In genomic region chr1:75213096-75213495, GRCm38 (mm10) we compare ENCODE assay signal across 18 mouse cellular contexts. TPM values are rescaled to one million over a fixed set of nuclear protein-coding genes. Genes with fewer than 3 reads are reported as not detected.
DNase-seq lines count a peak whose midpoint lies in the region; ATAC-seq lines count a peak whose summit lies in the region.
"Had no signal": no experiment of that assay in that cellular context is flagged by ENCODE, and none has a peak within 500 bp of the region (broad histone marks: within the 10 kb centered on the region; RNA-seq: fewer than 3 reads in every experiment).

No protein-coding gene starts in this region.

- H3K36me3 ChIP-seq in heart, embryonic 15.5 days = peaks cover 29% of the 10 kb centered on the region
- peaks cover 43% of the 10 kb centered on the region for H3K36me3 ChIP-seq in liver, embryonic 16.5 days (ENCODE audit: control insufficient read depth, insufficient read depth)

- DNase-seq in heart, adult 18-20 months = no peak
- peak; percentile 98 for DNase-seq in 416B (ENCODE audit: low read depth)
- no peak for DNase-seq in cerebellum, postnatal 14 days
- DNase-seq in frontal cortex, adult 2 months (ENCODE audit: extremely low spot score in 1 of 2, low spot score in 1 of 2) = no peak
- DNase-seq in layer of hippocampus, adult 8-10 months (ENCODE audit: low spot score in 2 of 2) = no peak
- DNase-seq: adrenal gland, postnatal 14 days; cerebellum, adult 11-12 months; heart, postnatal 36 days had no signal

- no peak overlapping the region for H3K4me3 ChIP-seq in heart, embryonic 15.5 days
- H3K4me3 ChIP-seq in liver, embryonic 16.5 days (ENCODE audit: low read depth, low read length) = peak overlapping the region; percentile 97
- H3K4me3 ChIP-seq: forebrain, embryonic 15.5 days; neural tube, embryonic 12.5 days had no signal

- peaks cover 13% of the 10 kb centered on the region; the same call in 1 of the 2 replicates for H3K27me3 ChIP-seq in heart, embryonic 15.5 days
- no peaks in the 10 kb centered on the region for H3K27me3 ChIP-seq in liver, embryonic 16.5 days (ENCODE audit: control insufficient read depth, insufficient read depth, low read depth, low read length)

- WGBS in heart, embryonic 15.5 days = 81% methylated on average over 7 of the region's 7 CpGs
- WGBS in liver, embryonic 16.5 days (ENCODE audit: insufficient replicate concordance) = 10% methylated on average over 7 of the region's 7 CpGs

- ATAC-seq in heart, embryonic 15.5 days (replicated peaks; ENCODE audit: insufficient number of reproducible peaks, insufficient read depth, low FRiP score, low read depth) = no peak
- peak; percentile 57 for ATAC-seq in granulocyte monocyte progenitor cell, adult 5-6 weeks (replicated peaks; ENCODE audit: poor library complexity, severe bottlenecking)
- 0 out of 2 replicates have a peak, but pooled peaks have one; percentile 2 for ATAC-seq in liver, embryonic 16.5 days (ENCODE audit: low read depth)
- ATAC-seq: forebrain, embryonic 15.5 days had no signal

- H3K9ac ChIP-seq in heart, embryonic 15.5 days = no peak overlapping the region
- peak overlapping the region; percentile 48 for H3K9ac ChIP-seq in liver, embryonic 16.5 days (ENCODE audit: low read depth, low read length)
- H3K9ac ChIP-seq: forebrain, embryonic 15.5 days; neural tube, embryonic 12.5 days had no signal

- H3K9me3 ChIP-seq in heart, embryonic 15.5 days (replicated peaks) = no peaks in the 10 kb centered on the region
- H3K9me3 ChIP-seq in liver, embryonic 16.5 days (replicated peaks; ENCODE audit: control insufficient read depth, low read length) = no peaks in the 10 kb centered on the region
- H3K9me3 ChIP-seq: embryonic facial prominence, embryonic 10.5 days; forebrain, embryonic 15.5 days; neural tube, embryonic 12.5 days had no signal

- H3K4me2 ChIP-seq in heart, embryonic 15.5 days = peak overlapping the region; percentile 2; the same call in 1 of the 2 replicates
- peak overlapping the region; percentile 97 for H3K4me2 ChIP-seq in liver, embryonic 16.5 days (ENCODE audit: low read depth, low read length)
- H3K4me2 ChIP-seq: forebrain, embryonic 15.5 days; neural tube, embryonic 12.5 days had no signal

- H3K27ac ChIP-seq in heart, embryonic 15.5 days = no peak overlapping the region
- H3K27ac ChIP-seq in liver, embryonic 16.5 days (ENCODE audit: low read length) = peak overlapping the region; percentile 97
- H3K27ac ChIP-seq: embryonic facial prominence, embryonic 10.5 days; forebrain, embryonic 15.5 days; neural tube, embryonic 12.5 days had no signal

- peaks cover 40% of the 10 kb centered on the region for H3K4me1 ChIP-seq in heart, embryonic 15.5 days (replicated peaks)
- peaks cover 87% of the 10 kb centered on the region for H3K4me1 ChIP-seq in liver, embryonic 16.5 days (ENCODE audit: control insufficient read depth, low read depth, low read length)

RNA-seq across cellular contexts. Expression of gene Stk16, which starts 2.5 kb away (rescaled TPM):
- 73.6 and 96.9 TPM in 2 replicates for polyA plus RNA-seq in heart, embryonic 15.5 days (2015; fragmentation: Nextera tagmentation; extraction: Ambion mirVana)
- 10 to 100 TPM; 35.8 to 36.5 TPM for total RNA-seq in heart, adult 18-20 months (2021)
- total RNA-seq in granulocyte monocyte progenitor cell, adult 5-6 weeks (2014; fragmentation: Nextera tagmentation) = 212 and 224 TPM in 2 replicates
- total RNA-seq in granulocyte monocyte progenitor cell, adult 5-6 weeks (2017) = 152 and 160 TPM in 2 replicates
- polyA plus RNA-seq in liver, embryonic 16.5 days (2015; fragmentation: Nextera tagmentation; extraction: Ambion mirVana) = 73.3 and 73.4 TPM in 2 replicates
- 205 and 218 TPM in 2 replicates for polyA plus RNA-seq in frontal cortex, adult 2 months (2012; rRNA removed)
- total RNA-seq in layer of hippocampus, adult 8-10 months (2022) = 10 to 100 TPM; 78.7 to 88.5 (median 84.5) TPM

RNA-seq across cellular contexts. Expression of gene Glb1l, which starts 2.5 kb away (rescaled TPM):
- polyA plus RNA-seq in heart, embryonic 15.5 days (2015; fragmentation: Nextera tagmentation; extraction: Ambion mirVana) = 9.4 and 11.4 TPM in 2 replicates
- 1 to 10 TPM; 2.0 to 2.5 TPM for total RNA-seq in heart, adult 18-20 months (2021)
- 37.1 and 57.6 TPM in 2 replicates for total RNA-seq in granulocyte monocyte progenitor cell, adult 5-6 weeks (2014; fragmentation: Nextera tagmentation)
- 13.0 and 15.0 TPM in 2 replicates for total RNA-seq in granulocyte monocyte progenitor cell, adult 5-6 weeks (2017)
- polyA plus RNA-seq in liver, embryonic 16.5 days (2015; fragmentation: Nextera tagmentation; extraction: Ambion mirVana) = 3.7 and 3.9 TPM in 2 replicates
- 20.1 and 25.5 TPM in 2 replicates for polyA plus RNA-seq in frontal cortex, adult 2 months (2012; rRNA removed)
- total RNA-seq in layer of hippocampus, adult 8-10 months (2022) = 10 to 100 TPM; 14.1 to 22.4 (median 18.5) TPM

RNA-seq across cellular contexts. Expression of gene Tuba4a, which starts 6.6 kb away (rescaled TPM):
- polyA plus RNA-seq in heart, embryonic 15.5 days (2015; fragmentation: Nextera tagmentation; extraction: Ambion mirVana) = 41.9 and 56.7 TPM in 2 replicates
- total RNA-seq in heart, adult 18-20 months (2021) = 1,000 to 10,000 TPM in 1 of 2 experiments, 100 to 1,000 TPM in 1; 973 to 1,125 TPM
- 541 and 690 TPM in 2 replicates for total RNA-seq in granulocyte monocyte progenitor cell, adult 5-6 weeks (2014; fragmentation: Nextera tagmentation)
- 491 and 534 TPM in 2 replicates for total RNA-seq in granulocyte monocyte progenitor cell, adult 5-6 weeks (2017)
- 336 and 355 TPM in 2 replicates for polyA plus RNA-seq in liver, embryonic 16.5 days (2015; fragmentation: Nextera tagmentation; extraction: Ambion mirVana)
- 358 and 465 TPM in 2 replicates for polyA plus RNA-seq in frontal cortex, adult 2 months (2012; rRNA removed)
- 100 to 1,000 TPM; 488 to 539 (median 494) TPM for total RNA-seq in layer of hippocampus, adult 8-10 months (2022)

RNA-seq across cellular contexts. Expression of gene A630095N17Rik, which starts 18.8 kb away (rescaled TPM):
- polyA plus RNA-seq in heart, embryonic 15.5 days (2015; fragmentation: Nextera tagmentation; extraction: Ambion mirVana) = 0.23 TPM in 1 of 2 replicates, not detected in the other
- total RNA-seq in heart, adult 18-20 months (2021) = not detected
- total RNA-seq in granulocyte monocyte progenitor cell, adult 5-6 weeks (2014; fragmentation: Nextera tagmentation) = not detected in 2 replicates
- total RNA-seq in granulocyte monocyte progenitor cell, adult 5-6 weeks (2017) = 2.7 TPM in 1 of 2 replicates, not detected in the other
- 0.25 TPM in 1 of 2 replicates, not detected in the other for polyA plus RNA-seq in liver, embryonic 16.5 days (2015; fragmentation: Nextera tagmentation; extraction: Ambion mirVana)
- polyA plus RNA-seq in frontal cortex, adult 2 months (2012; rRNA removed) = not detected in 2 replicates
- total RNA-seq in layer of hippocampus, adult 8-10 months (2022) = not detected
- total RNA-seq: adrenal gland, postnatal 14 days; gastrocnemius, postnatal 4 days; heart, postnatal 36 days; left cerebral cortex, postnatal 14 days; megakaryocyte-erythroid progenitor cell, adult 5-6 weeks had no signal
- polyA plus RNA-seq: C2C12; embryonic facial prominence, embryonic 10.5 days; forebrain, embryonic 15.5 days; neural tube, embryonic 12.5 days had no signal

RNA-seq across cellular contexts. Expression of gene Atg9a, which starts 21.1 kb away (rescaled TPM):
- polyA plus RNA-seq in heart, embryonic 15.5 days (2015; fragmentation: Nextera tagmentation; extraction: Ambion mirVana) = 27.1 and 31.0 TPM in 2 replicates
- total RNA-seq in heart, adult 18-20 months (2021) = 10 to 100 TPM; 58.8 to 68.8 TPM
- total RNA-seq in granulocyte monocyte progenitor cell, adult 5-6 weeks (2014; fragmentation: Nextera tagmentation) = 21.5 and 25.7 TPM in 2 replicates
- total RNA-seq in granulocyte monocyte progenitor cell, adult 5-6 weeks (2017) = 5.1 and 13.4 TPM in 2 replicates
- 26.5 and 28.5 TPM in 2 replicates for polyA plus RNA-seq in liver, embryonic 16.5 days (2015; fragmentation: Nextera tagmentation; extraction: Ambion mirVana)
- 101 and 107 TPM in 2 replicates for polyA plus RNA-seq in frontal cortex, adult 2 months (2012; rRNA removed)
- 100 to 1,000 TPM in 2 of 4 experiments, 10 to 100 TPM in 2; 97.6 to 119 (median 105) TPM for total RNA-seq in layer of hippocampus, adult 8-10 months (2022)
